Mouse (Mus musculus): Measurements from ENCODE around the gene Nkd1.
A peak's percentile ranks its signal among the peaks of the same experiment; 100 is the strongest.

Nkd1 gene

DNA sequence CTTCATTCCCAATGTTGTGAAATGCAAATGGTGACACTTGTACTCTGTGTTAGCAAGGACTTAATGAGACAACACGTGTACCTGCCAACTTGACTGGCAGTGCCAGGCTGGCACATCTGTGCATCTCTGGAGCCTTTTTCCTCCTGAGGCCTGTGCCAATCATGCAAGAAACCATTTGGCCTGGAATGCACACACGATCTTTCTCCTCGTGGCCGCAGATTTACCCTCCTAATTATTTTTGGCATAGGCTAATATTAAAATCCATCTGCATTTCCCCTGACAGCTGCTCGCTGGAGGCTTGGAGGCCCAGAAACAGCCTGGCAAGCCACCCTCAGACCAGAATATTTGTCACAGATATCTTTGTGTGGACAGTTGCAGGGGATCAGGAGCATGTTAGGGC is 56.5 kb downstream of the Nkd1 start:
- DNase-seq = no peak

DNA sequence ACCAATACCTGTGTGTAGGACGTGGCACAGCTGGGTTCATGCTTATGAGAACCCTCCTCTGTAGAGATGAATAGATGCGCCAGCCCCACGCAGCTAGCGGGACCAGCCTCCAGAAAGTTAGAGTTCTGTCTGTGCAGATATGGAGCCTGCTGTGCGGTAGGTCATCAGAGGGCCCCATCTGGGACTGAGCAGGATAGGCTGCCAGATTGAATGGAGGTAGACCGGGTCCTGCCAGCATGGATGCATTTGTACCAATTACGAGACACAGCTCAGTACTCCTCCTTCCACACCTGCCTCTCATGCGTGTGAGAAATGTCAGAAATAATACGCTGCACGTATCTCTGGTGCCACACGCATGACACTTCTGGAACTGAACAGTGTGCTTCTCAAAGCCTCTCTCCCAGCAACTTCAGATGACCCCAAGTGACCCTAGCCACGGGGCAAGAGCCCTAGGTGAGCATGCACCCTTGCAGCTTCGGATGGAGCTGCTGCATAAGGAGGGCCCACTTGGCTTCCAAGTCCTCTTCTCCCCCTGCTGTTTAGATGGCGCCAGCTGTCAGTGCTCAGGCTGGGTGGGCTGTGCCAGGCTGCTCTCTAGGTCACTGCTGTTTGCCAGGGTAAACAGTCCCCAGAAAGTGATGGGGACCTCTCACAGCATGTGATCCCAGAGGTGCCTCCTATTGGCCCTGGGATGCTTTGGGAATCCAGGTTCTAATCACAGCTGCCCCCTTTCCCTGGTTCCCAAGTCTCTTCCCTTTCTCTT is 57.4 kb downstream of the Nkd1 start:
- no peak for DNase-seq

DNA sequence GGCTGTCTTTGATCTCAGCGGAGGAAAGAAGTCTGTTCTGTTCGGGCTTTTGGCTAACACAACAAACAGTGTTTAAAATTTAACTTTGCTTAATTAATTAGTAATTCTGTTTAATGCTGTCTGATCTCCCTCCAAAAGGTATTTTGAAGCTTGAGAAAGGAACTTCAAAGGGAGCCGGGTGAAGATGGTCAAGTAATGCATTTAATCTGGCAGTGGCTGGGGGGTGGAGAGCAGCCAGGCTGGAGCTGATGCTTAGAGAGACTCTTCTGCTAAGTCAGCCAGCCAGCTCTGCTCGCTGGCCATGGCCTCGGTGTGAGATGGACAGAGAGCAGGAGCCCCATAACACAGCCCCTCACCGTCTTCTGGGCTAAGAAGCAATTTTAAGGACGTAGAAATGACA is 58.1 kb downstream of the Nkd1 start:
- DNase-seq = no peak

DNA sequence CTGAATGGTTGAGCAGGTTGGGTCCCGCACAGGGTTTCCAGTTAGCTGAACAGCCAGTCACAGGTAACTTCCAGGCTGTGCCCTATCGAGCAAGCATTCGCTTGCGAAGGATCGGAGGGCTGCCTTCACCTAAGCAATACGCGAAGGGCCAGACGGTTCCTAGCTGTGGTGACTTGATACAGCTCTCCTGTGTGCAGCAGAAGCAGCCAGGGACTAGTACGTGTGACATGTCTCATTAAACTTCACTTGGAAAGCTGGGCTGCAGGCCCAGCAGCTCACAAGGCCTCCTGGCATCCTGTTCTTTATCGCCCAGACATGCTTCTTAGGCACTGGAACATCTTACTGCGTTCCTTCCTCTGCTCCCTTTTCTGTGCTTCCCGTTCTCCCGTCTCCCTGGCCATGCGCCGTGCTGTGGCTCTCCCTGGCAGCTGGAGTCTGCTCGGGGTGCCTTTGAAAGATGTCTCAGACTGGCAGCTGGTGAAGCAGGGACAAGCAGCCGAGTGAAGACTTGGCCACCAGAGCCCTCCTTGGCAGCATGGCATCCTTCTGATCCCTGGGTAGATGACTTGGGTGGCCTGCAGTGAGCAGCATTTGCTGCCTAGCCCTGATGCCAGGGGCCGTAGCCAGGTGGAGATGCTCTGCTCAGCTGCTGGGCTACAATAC is 58.6 kb downstream of the Nkd1 start:
- DNase-seq = no peak

DNA sequence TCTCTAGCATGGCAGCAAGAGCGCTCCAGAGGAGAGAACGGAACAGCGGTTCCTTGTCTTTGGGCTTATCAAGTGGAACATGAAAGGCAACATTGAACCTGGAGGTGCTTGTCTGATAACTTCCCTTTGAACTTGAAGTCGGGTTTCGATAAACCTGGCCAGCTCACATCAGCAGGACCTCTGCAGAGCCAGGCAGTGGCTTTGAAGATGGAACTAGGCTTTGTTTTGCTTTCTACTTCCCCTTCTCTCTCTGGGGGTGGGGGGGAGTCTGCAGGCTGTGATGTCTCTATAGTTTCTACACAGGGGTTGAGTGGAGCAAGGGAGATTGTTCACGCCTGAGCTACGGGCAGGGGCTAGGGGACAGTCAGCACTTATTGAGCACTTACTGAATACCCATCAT is 59.6 kb downstream of the Nkd1 start:
- no peak for DNase-seq

DNA sequence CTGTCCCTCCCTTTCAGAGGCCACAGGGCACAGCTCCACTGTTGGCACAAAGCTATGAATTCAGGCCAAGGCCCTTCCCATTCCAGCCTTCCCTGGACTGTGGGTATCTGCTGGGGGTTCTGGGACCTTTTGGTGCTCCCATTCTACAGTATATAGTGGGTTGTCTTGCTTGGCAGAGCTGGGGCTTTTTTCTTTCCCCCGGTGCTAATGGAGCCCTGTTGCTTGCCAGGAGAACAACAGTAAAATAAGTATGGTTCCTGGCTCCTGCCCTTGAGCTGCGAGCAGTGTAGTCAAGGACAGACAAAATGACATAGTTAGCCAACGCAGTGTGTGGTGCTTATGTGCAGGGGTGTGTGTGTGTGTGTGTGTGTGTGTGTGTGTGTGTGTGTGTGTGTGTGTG is 62.7 kb downstream of the Nkd1 start:
- DNase-seq = no peak

DNA sequence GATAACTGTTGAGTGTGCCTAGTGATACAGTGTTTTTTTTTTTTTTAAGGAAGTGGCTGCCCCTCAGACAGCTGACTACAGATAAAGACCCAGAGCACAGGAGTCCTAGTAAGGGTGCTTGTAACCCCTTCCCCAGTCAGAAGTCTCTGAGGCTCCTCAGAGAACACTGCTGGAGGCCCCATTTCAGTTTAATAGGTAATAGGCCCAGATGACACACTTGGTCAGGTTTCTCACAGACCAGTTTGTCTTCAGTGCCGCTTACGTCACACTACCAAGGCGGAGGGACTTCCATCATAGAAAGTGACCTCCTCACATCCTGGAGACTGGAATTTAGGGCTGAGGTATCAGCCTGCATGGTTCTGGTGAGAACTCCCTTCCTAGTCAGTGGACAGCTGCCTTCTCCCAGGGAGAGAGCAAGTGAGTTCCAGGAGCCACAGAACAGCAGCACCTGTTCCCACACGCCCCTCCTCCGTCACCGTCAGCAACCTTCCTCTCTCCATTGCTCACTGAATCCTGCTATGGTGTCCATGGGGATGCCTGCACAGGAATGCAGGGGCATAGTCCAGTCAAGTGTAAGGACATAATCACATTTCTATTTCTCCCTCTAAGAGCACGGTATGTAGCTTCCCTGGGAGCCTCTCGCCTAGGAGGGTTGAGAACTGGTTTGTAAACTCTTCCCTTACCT is 67.2 kb downstream of the Nkd1 start:
- DNase-seq = no peak

DNA sequence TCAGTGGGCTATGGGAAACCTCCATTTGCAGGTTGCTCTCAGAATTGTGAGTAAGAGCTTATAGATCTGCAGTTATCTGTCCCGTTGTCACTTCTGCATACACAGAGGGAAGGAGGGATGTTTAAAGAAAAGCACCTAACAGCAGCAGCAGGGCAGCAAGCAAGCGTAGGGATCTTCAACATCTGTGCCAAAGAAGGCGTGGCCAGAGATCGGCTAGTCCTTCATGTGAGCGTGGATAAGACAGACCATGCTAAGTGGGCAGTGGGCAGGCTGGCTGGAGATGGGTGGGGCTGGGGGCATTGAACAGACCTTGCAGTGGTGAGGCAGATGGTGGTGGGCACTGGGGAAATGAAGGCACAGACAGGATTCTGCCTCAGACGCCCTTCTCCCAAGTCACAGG is 69.1 kb downstream of the Nkd1 start:
- DNase-seq = no peak

DNA sequence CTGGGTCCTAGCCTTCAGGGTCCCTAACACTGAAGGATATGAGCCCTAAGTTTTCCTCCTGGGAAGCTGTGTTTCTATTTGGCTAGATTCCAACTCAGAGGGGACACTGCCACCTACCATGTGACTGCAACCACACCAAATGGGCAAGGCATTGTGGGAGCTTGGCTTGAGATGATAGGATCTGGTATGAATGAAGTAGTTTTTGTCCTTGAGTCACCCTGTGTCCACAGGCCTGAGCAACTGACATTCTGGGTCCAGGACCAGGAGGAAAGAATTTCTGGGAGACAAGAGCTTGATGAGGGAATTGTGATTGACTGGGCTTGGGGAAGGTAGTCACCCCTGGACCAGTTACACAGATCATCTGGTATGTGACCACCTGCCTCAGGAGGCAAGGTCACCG is 72.8 kb downstream of the Nkd1 start:
- no peak for DNase-seq

DNA sequence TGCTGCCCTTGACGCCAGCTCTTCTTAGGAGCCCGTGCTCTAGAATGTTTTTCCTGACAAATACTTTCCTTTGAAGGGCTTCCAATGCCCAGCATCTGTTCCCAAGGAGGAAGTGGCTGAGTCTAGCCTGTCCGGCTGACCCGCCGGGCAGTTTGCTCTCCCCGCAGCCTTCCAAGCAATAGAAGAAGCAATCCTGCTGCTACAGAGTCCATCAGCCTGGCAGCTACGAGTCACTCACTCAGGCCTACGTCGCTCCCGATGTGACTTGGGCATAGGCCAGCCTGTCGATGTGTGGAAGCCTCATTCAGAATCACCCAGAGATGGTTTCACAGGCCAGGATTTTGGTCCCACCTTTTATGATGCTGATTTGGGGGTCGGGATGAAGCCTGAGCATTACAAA is 74.9 kb downstream of the Nkd1 start:
- no peak for DNase-seq

DNA sequence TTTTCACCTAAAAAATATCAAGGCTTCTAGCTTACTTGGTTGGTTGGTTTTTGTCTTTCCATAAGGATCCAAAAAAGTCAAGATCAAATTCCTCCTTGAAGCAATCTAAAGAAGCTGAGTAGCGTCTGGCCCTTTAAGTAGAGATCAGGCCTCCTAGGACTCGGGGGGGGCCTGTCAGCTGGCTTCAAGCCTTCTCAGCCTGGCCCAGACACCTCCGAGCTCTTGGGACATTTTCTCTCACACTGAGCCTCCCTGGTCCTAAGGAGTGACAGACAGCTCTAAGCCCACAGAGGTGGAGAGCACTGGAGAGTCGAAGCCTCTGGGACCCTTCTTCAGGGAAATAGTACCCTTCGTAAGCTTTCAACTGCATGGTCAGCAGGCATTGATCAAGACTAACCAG is 77.4 kb downstream of the Nkd1 start:
- no peak for DNase-seq

DNA sequence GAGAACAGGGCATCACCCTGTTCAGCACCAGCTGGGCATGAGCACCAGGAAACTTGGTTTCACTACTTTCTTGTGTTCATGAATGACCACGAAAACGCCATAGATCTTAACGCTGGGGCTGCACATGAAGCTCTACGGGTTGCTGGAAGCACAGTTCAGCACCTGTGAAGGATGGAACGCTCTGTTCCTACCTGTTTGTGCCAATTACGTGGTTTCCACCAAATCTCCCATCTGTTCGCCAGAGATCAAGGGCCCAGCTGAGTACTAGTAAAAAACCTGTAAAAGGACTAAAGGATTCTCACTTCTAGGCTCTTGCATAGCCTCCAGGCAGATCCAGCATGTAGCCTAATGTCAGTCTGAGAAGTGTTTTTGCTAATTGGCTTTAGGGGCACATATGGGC is 78.3 kb downstream of the Nkd1 start:
- DNase-seq = no peak

DNA sequence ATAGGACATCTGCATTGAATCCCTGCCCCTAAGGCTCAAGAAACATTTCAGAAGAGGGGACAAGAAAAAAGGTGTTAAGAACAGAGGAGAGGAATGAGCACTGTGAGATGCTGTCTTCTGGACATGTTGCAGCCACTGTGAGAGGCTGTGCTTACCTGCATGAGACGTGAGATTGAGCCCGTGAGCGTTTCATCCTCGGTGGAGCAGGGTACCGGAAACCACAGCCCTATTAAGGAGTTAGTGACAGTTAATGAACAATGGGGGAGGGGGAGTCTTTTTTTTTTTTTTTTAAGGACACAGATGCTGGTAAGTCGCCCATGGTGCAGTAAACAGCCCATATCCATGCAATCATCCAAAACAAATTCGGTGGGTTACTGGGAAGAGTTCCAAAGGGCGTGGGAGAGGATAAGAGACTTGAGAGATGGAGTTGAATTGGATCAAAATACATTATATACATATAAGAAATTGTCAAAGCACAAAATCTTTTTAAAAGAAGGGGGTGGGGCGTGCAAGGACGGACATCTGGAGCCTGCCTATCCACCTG is 82.4 kb downstream of the Nkd1 start:
- no peak for DNase-seq

DNA sequence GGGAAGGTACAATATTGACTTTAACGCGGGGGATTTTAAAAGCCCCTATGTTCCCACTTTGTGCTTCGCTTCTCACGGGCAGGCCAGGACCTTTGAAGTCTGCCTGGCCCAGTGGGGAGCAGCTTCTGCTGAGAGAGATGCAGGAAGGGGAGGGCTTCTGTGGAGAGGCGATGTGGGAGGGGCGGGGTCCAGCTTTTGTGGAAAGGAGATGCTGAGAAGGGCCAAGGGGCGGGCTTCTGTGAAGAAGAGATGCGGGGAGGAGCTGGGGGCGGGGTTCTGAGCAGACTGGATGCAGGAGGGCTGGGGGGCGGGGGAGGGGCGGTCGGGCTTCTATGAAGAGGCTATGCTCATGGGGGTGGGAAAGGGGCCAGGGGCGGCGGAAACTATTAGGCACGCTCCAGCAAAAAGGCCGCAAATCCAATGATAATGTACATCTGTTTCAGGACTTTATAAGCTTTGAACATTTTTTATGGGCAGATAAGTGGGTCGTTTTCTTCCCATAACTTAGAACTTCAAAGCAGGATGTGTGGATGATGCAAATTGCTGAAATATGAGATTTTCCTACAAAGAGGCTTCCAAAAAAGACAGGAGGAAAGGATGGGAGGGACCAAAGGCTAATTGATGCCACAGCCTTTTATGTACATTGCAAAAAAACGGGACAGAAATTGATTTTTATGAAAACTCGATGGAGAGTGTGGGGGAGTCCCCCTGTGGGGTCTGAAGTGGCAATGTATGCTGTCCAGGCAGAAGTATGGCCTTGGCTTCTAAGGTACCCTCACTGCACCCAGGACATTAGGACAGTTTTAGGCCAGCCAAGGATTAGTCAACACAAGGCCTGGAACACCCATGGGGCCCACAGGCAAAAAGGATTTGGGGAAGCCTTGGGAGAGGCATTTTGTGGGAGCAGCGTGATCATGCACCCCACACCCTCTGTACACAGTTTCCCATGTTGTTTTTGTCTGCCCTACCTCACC is 83.2 kb downstream of the Nkd1 start:
- DNase-seq = peak; percentile 63 to 78

DNA sequence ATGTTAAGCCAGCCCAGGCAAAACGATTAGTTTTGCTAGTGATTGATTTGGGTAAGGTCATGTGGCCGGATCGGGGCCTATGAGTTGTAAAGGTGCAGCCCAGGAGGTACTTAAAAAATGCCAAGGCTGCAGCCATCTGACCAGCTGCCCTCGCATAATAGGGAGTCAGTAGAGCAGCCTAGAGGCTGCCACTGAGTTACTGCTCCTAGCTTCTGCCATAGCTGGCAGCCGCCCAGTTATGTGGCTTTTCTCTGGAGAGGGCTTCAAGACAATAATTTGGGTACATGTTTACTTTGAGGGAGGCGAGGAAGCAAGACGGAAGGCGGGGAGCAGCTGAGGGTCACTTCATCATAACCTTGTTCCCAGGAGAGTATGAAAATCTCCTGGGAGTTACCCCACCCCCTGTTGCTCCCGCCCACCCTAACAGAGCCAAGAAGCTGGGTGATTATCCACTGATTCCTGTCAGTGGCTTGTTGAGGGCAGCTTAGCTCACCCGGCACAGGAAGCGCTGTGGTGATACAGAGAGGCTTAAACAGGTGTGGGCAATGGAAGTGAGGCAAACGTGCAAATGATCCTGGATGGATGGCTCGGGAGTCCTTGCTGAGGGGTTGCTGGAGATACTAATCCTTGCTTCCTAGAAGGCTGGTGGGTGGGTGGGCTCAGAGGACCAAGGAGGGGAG is 84.3 kb downstream of the Nkd1 start:
- DNase-seq = no peak

DNA sequence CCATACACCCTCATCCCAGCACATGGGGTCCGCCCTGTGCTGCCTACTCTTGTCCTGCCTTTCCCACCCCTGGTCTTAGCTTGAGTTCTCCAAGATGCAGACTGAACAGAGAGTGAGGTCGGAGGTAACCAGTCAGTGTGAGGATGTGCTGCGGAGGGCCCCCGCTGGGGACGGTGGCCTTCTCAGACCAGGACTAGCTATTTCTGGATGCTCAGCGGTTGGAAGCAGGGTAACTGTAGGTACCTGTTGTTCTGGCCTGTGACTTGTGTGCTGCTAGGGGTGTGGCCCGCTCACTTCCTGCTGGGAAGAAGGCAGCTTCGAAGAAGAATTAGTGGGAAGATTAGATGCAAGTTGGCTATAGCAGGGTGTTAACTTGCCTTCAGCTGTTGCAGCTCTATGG is 87.9 kb downstream of the Nkd1 start:
- DNase-seq = no peak

DNA sequence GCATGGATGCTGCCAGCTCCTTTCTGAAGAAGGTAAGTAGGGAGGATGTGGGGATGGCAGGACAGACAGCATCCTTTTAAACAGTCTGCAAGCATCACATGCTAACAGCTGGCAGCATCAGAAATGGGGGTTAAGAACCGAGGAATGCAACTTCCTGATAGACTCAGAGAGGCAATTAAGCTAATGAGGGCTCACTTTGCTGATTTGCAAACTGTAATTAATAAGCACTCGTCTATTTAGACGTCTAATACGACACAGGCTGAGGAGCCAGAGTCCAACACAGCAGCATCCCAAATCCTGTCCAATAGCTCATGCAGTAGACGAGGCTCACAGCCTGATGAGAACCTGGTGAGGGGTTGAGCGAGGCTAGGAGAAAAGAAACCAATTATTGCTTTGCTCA is 89.1 kb downstream of the Nkd1 start:
- DNase-seq = no peak

DNA sequence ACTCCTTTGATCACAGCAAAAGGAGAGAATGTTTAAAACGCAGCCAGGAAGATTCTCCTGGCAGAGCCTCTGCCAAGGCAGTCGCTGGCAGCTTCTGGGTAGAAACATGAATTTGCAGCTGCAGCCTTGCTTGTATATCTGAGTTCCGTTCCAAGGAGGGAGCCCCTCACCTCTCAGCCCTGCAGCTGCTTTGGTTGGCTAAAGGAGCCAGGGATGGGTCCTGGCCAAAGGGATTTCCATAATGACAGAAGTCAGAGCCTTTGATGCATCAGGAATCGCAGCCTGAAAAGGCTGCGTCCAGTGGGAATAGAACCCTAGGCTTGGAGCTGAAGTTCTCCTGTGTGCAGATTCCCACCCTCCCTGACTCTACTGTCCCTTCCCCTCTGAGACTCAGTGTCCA is 93.8 kb downstream of the Nkd1 start:
- DNase-seq = no peak

DNA sequence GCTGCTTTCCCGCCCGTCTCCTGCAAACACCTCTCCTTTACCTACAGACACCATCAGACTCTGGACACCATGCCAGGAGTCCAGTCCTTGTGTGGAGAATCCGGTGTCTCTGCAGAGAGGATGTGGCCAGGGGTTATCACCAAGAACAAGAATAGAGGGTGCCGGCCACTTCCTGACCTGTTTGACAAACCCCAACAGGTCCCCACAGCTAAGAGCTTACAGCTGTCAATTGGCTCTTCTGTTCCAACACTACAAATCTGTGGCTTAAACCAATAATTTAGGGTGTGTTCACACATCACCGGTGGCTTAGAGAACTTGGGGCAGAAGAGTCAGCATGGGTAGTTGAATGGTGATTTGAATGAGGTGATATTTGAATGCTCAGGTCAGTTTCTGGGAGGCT is 97.5 kb downstream of the Nkd1 start:
- DNase-seq = no peak

DNA sequence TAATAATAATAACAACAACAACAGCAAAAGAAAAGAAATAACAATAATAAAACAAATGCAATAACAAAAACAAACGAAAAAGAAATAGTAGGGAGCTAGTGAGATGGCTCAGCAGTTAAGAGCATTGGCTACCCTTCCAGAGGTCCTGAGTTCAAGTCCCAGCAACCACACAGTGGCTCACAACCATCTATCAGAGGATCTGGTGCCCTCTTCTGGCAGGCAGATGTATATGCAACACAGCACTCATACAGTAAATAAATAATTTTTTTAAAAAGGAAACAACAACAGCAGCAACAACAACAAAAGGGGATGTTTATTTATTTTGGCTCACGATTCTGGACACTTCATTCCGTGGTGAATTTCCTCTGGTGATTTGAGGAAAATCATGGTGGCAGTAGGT is 98.4 kb downstream of the Nkd1 start:
- peak; percentile 21 to 29 for DNase-seq

DNA sequence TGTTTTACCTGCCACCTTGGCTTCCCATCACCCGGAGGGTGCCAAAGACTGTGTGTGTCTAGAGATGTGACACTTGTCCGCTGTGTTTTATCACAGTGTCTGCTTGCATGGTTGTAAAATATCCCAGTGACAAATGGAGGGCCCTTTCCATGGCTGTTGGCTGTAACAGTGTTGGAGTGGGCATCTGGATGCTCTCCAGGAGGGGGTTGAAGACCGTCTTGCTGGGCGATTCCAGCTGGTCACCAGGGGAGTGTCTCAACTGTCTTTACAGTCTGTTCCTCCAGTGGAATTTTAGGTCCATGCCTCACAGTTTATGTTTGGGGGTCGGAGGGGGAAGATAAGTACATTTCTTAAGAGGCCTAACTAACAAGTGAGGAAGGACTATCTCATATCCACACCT is 99.8 kb downstream of the Nkd1 start:
- no peak for DNase-seq

DNA sequence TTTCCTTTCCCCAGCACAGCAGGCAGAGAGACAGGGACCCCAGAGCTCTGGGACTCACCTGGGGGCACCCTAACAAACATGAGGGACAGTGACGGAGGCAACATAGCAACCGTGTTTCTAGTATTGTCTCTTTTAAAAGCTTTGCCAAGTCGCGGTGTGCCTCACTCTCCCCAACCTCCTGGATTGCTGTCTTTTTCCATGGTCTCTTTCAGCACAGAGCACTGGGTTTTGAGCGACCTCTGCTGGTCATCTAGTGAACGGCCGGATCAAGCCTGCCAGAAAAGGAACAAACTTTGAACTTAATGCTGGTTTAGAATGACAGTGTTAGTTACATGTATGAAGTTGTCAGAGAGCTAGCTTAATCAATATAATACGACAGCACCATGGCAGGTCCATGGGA is 100.3 kb downstream of the Nkd1 start:
- peak; percentile 57 to 59 for DNase-seq
